Mouse (Mus musculus) heart, postnatal 0 days (tissue): ENCODE results near the gene Inpp5b.

ENCODE experiments used
- CTCF ChIP-seq: IDR thresholded peaks from 2 replicates; pipeline ENCODE4 v1.5.1; 2016; ENCODE audit warnings: antibody characterized with exemption, control low read depth, low read depth
- EP300 ChIP-seq: IDR thresholded peaks from 2 replicates; pipeline ENCODE4 v1.6.1; 2016; ENCODE audit warnings: antibody characterized with exemption, low read depth

GRCm38 (mm10) chr4:124773449-124773848 is 31.8 kb downstream of the Inpp5b start:
- no peak for TF ChIP-seq CTCF
- no peak for TF ChIP-seq EP300
